In genomic region chr7:80587684-80588083, GRCm38 (mm10) we compare ENCODE assay signal across 9 mouse cellular contexts. TPM values are rescaled to one million over a fixed set of nuclear protein-coding genes. Genes with fewer than 3 reads are reported as not detected.
DNase-seq lines count a peak whose midpoint lies in the region; ATAC-seq and TF ChIP-seq lines count a peak whose summit lies in the region.
"Had no signal": no experiment of that assay in that cellular context is flagged by ENCODE, and none has a peak within 500 bp of the region (broad histone marks: within the 10 kb centered on the region; RNA-seq: fewer than 3 reads in every experiment).

No protein-coding gene starts in this region.

- 13% methylated on average over 10 of the region's 10 CpGs for WGBS in embryonic facial prominence, embryonic 12.5 days
- WGBS in hindbrain, postnatal 0 days, result 38% methylated on average over 10 of the region's 10 CpGs
- WGBS in midbrain, embryonic 13.5 days, result 34% methylated on average over 10 of the region's 10 CpGs

- peaks cover 18% of the 10 kb centered on the region for H3K4me1 ChIP-seq in embryonic facial prominence, embryonic 12.5 days
- H3K4me1 ChIP-seq in hindbrain, postnatal 0 days (ENCODE audit: insufficient read depth, low read length), result peaks cover 4% of the 10 kb centered on the region; the same call in 1 of the 2 replicates
- H3K4me1 ChIP-seq in midbrain, embryonic 13.5 days (replicated peaks), result peaks cover 17% of the 10 kb centered on the region

- H3K27me3 ChIP-seq in embryonic facial prominence, embryonic 12.5 days, result 0 out of 2 replicates have a peak, but pooled peaks cover 3% of the 10 kb centered on the region
- no peaks in the 10 kb centered on the region for H3K27me3 ChIP-seq in hindbrain, postnatal 0 days (ENCODE audit: insufficient read depth, low read length)
- H3K27me3 ChIP-seq in midbrain, embryonic 13.5 days, result no peaks in the 10 kb centered on the region
- H3K27me3 ChIP-seq: megakaryocyte, embryonic 14.5 days had no signal

- TF ChIP-seq CTCF in hindbrain, postnatal 0 days (IDR thresholded peaks at IDR 0.05; ENCODE audit: low read depth), result no peak

- H3K4me3 ChIP-seq in embryonic facial prominence, embryonic 12.5 days, result no peak overlapping the region
- H3K4me3 ChIP-seq in hindbrain, postnatal 0 days (ENCODE audit: low read length), result no peak overlapping the region
- no peak overlapping the region; the same call in 1 of the 2 replicates for H3K4me3 ChIP-seq in midbrain, embryonic 13.5 days (replicated peaks)
- H3K4me3 ChIP-seq: megakaryocyte, embryonic 14.5 days had no signal

- no peak; the same call in 1 of the 2 replicates for ATAC-seq in embryonic facial prominence, embryonic 12.5 days (ENCODE audit: insufficient number of reproducible peaks, insufficient read depth, low FRiP score, low TSS enrichment)
- ATAC-seq in hindbrain, postnatal 0 days, result peak; percentile 21; the same call in 1 of the 2 replicates
- peak; percentile 34; the same call in 1 of the 2 replicates for ATAC-seq in midbrain, embryonic 13.5 days
- ATAC-seq in megakaryocyte, adult 5-6 weeks (ENCODE audit: poor library complexity, severe bottlenecking), result no peak

- H3K36me3 ChIP-seq in embryonic facial prominence, embryonic 12.5 days, result peaks cover 38% of the 10 kb centered on the region
- H3K36me3 ChIP-seq in hindbrain, postnatal 0 days (ENCODE audit: insufficient read depth, low read length), result peaks cover 33% of the 10 kb centered on the region
- peaks cover 44% of the 10 kb centered on the region for H3K36me3 ChIP-seq in midbrain, embryonic 13.5 days

- H3K9ac ChIP-seq in embryonic facial prominence, embryonic 12.5 days, result no peak overlapping the region
- H3K9ac ChIP-seq in hindbrain, postnatal 0 days (replicated peaks; ENCODE audit: low read length), result no peak overlapping the region
- no peak overlapping the region; the same call in 1 of the 2 replicates for H3K9ac ChIP-seq in midbrain, embryonic 13.5 days (replicated peaks)

- H3K9me3 ChIP-seq in embryonic facial prominence, embryonic 12.5 days, result no peaks in the 10 kb centered on the region
- H3K9me3 ChIP-seq in hindbrain, postnatal 0 days (ENCODE audit: low read length), result no peaks in the 10 kb centered on the region
- H3K9me3 ChIP-seq in midbrain, embryonic 13.5 days, result no peaks in the 10 kb centered on the region
- H3K9me3 ChIP-seq: megakaryocyte, embryonic 14.5 days had no signal

- DNase-seq in adrenal gland, postnatal 14 days, result peak; percentile 37
- DNase-seq in adrenal gland, adult 2 months, result no peak
- DNase-seq in hindbrain, postnatal 0 days (ENCODE audit: low spot score), result peak; percentile 36
- no peak for DNase-seq in spleen, postnatal 14 days (ENCODE audit: low spot score in 2 of 2)
- no peak for DNase-seq in right cerebral cortex, postnatal 4 days

- H3K27ac ChIP-seq in embryonic facial prominence, embryonic 12.5 days, result no peak overlapping the region
- H3K27ac ChIP-seq in hindbrain, postnatal 0 days, result peak overlapping the region; percentile 4; the same call in 1 of the 2 replicates
- H3K27ac ChIP-seq in midbrain, embryonic 13.5 days, result peak overlapping the region; percentile 44; the same call in 1 of the 2 replicates

- H3K4me2 ChIP-seq in embryonic facial prominence, embryonic 12.5 days (replicated peaks), result peak overlapping the region; percentile 40
- no peak overlapping the region for H3K4me2 ChIP-seq in hindbrain, postnatal 0 days (ENCODE audit: low read depth, low read length)
- H3K4me2 ChIP-seq in midbrain, embryonic 13.5 days (replicated peaks), result peak overlapping the region; percentile 47

RNA-seq across cellular contexts. Expression of gene Blm, which starts 52.8 kb away (rescaled TPM):
- total RNA-seq in adrenal gland, postnatal 14 days (2021), result 6.0 and 6.4 TPM in 2 replicates
- total RNA-seq in adrenal gland, adult 2 months (2021), result 1 to 10 TPM; 2.0 to 3.1 TPM
- polyA plus RNA-seq in adrenal gland, adult 2 months (2012; rRNA removed), result 0.16 and 0.17 TPM in 2 replicates
- polyA plus RNA-seq in embryonic facial prominence, embryonic 12.5 days (2016; fragmentation: Nextera tagmentation; extraction: Ambion mirVana), result 36.2 and 37.6 TPM in 2 replicates
- 4.3 and 7.5 TPM in 2 replicates for total RNA-seq in hindbrain, postnatal 0 days (2014; rRNA removed)
- 7.1 and 7.2 TPM in 2 replicates for polyA plus RNA-seq in hindbrain, postnatal 0 days (2015; fragmentation: Nextera tagmentation; extraction: Ambion mirVana)
- 16.6 and 18.2 TPM in 2 replicates for polyA plus RNA-seq in midbrain, embryonic 13.5 days (2015; fragmentation: Nextera tagmentation; extraction: Ambion mirVana)
- 38.8 and 45.4 TPM in 2 replicates for total RNA-seq in megakaryocyte, adult 5-6 weeks (2015)
- total RNA-seq in megakaryocyte, adult 5-6 weeks (2017), result 27.1 and 30.9 TPM in 2 replicates

Comparison
In these comparisons a context has a peak if more than half of its experiments do, and no peak if none do; other contexts are left out.
1. DNase-seq: peak in adrenal gland, postnatal 14 days (single experiment) and hindbrain, postnatal 0 days (single experiment); none in adrenal gland, adult 2 months (single experiment), spleen, postnatal 14 days (0 of 2) and right cerebral cortex, postnatal 4 days (single experiment).
2. ATAC-seq: peak in hindbrain, postnatal 0 days (single experiment) and midbrain, embryonic 13.5 days (single experiment); none in embryonic facial prominence, embryonic 12.5 days (single experiment) and megakaryocyte, adult 5-6 weeks (single experiment).